Mouse (Mus musculus): ENCODE results near the gene Cacng2. TPM values are rescaled to one million over a fixed set of nuclear protein-coding genes. Genes with fewer than 3 reads are reported as not detected.
A peak's percentile ranks its signal among the peaks of the same experiment; 100 is the strongest.

Gene Cacng2
- polyA plus RNA-seq, 1 experiment from 2014 or later, result 0.56 TPM

- 86% methylated on average over 5 of the region's 5 CpGs for WGBS
- Histone ChIP-seq H3K9me3 (ENCODE audit: control insufficient read depth, low read length) (no peaks in the 10 kb centered on the region), H3K4me3 (ENCODE audit: low read depth, low read length) (no peak overlapping the region), H3K27me3 (ENCODE audit: control insufficient read depth, insufficient read depth, low read length) (no peaks in the 10 kb centered on the region; the same call in 1 of the 2 replicates), H3K4me1 (replicated peaks; ENCODE audit: control insufficient read depth, insufficient read depth, low read length) (no peaks in the 10 kb centered on the region), H3K27ac (ENCODE audit: low read depth, low read length) (no peak overlapping the region), H3K36me3 (ENCODE audit: control insufficient read depth, insufficient read depth, low read length) (no peaks in the 10 kb centered on the region), H3K4me2 (ENCODE audit: low read depth, low read length, severe bottlenecking) (no peak overlapping the region), H3K9ac (ENCODE audit: low read length) (no peak overlapping the region)
- DNase-seq (ENCODE audit: low spot score) (no peak), ATAC-seq (replicated peaks; ENCODE audit: low FRiP score) (no peak)
These were observed 138.6 kb downstream of the Cacng2 start for GRCm38 (mm10) chr15:77981181-77981680.

- no peak overlapping the region for H3K9ac ChIP-seq (ENCODE audit: low read length)
- ATAC-seq (replicated peaks; ENCODE audit: low FRiP score) (no peak), DNase-seq (ENCODE audit: low spot score) (no peak)
- H3K36me3 ChIP-seq (ENCODE audit: control insufficient read depth, insufficient read depth, low read length), result no peaks in the 10 kb centered on the region
- no peak overlapping the region for H3K4me2 ChIP-seq (ENCODE audit: low read depth, low read length, severe bottlenecking)
- 86% methylated on average over 10 of the region's 10 CpGs for WGBS
- H3K27me3 ChIP-seq (ENCODE audit: control insufficient read depth, insufficient read depth, low read length), result no peaks in the 10 kb centered on the region; the same call in 1 of the 2 replicates
- H3K27ac ChIP-seq (ENCODE audit: low read depth, low read length), result no peak overlapping the region
- no peak overlapping the region for H3K4me3 ChIP-seq (ENCODE audit: low read depth, low read length)
- no peaks in the 10 kb centered on the region for H3K9me3 ChIP-seq (ENCODE audit: control insufficient read depth, low read length)
- H3K4me1 ChIP-seq (replicated peaks; ENCODE audit: control insufficient read depth, insufficient read depth, low read length), result no peaks in the 10 kb centered on the region
These were observed 140.4 kb downstream of the Cacng2 start for GRCm38 (mm10) chr15:77979427-77979865.

- DNase-seq (ENCODE audit: low spot score) (no peak), ATAC-seq (replicated peaks; ENCODE audit: low FRiP score) (no peak)
- no peak overlapping the region for H3K4me2 ChIP-seq (ENCODE audit: low read depth, low read length, severe bottlenecking)
- H3K27me3 ChIP-seq (ENCODE audit: control insufficient read depth, insufficient read depth, low read length), result no peaks in the 10 kb centered on the region; the same call in 1 of the 2 replicates
- H3K36me3 ChIP-seq (ENCODE audit: control insufficient read depth, insufficient read depth, low read length), result no peaks in the 10 kb centered on the region
- no peaks in the 10 kb centered on the region for H3K4me1 ChIP-seq (replicated peaks; ENCODE audit: control insufficient read depth, insufficient read depth, low read length)
- H3K9ac ChIP-seq (ENCODE audit: low read length), result no peak overlapping the region
- H3K27ac ChIP-seq (ENCODE audit: low read depth, low read length), result no peak overlapping the region
- WGBS, result 66% methylated on average over 3 of the region's 3 CpGs
- no peaks in the 10 kb centered on the region for H3K9me3 ChIP-seq (ENCODE audit: control insufficient read depth, low read length)
- H3K4me3 ChIP-seq (ENCODE audit: low read depth, low read length), result no peak overlapping the region
These were observed 142.2 kb downstream of the Cacng2 start for GRCm38 (mm10) chr15:77977663-77978062.

GRCm38 (mm10) chr15:77974165-77974841, 145.5 kb downstream of the Cacng2 start:
- no peak overlapping the region for H3K27ac ChIP-seq (ENCODE audit: low read depth, low read length)
- ATAC-seq (replicated peaks; ENCODE audit: low FRiP score) (no peak), DNase-seq (ENCODE audit: low spot score) (no peak)
- peaks cover 2% of the 10 kb centered on the region for H3K4me1 ChIP-seq (replicated peaks; ENCODE audit: control insufficient read depth, insufficient read depth, low read length)
- no peaks in the 10 kb centered on the region for H3K27me3 ChIP-seq (ENCODE audit: control insufficient read depth, insufficient read depth, low read length)
- H3K36me3 ChIP-seq (ENCODE audit: control insufficient read depth, insufficient read depth, low read length), result no peaks in the 10 kb centered on the region
- H3K9me3 ChIP-seq (ENCODE audit: control insufficient read depth, low read length), result no peaks in the 10 kb centered on the region
- H3K4me2 ChIP-seq (ENCODE audit: low read depth, low read length, severe bottlenecking), result no peak overlapping the region
- no peak overlapping the region for H3K9ac ChIP-seq (ENCODE audit: low read length)
- no peak overlapping the region for H3K4me3 ChIP-seq (ENCODE audit: low read depth, low read length)
- 86% methylated on average over 6 of the region's 6 CpGs for WGBS

GRCm38 (mm10) chr15:77970470-77971292, 149.1 kb downstream of the Cacng2 start, which contains the start of gene Eif3d:
Gene Eif3d (minus strand): TSS chr15:77970813.
- Histone ChIP-seq H3K9ac (ENCODE audit: low read length) (peak within 1 kb of the TSS; percentile 97), H3K27ac (ENCODE audit: low read depth, low read length) (peak within 1 kb of the TSS; percentile 99), H3K4me1 (replicated peaks; ENCODE audit: control insufficient read depth, insufficient read depth, low read length) (peaks cover 7% of the 10 kb centered on the region), H3K4me2 (ENCODE audit: low read depth, low read length, severe bottlenecking) (peak within 1 kb of the TSS; percentile 87), H3K27me3 (ENCODE audit: control insufficient read depth, insufficient read depth, low read length) (no peaks in the 10 kb centered on the region), H3K4me3 (ENCODE audit: low read depth, low read length) (peak within 1 kb of the TSS; percentile 95), H3K9me3 (ENCODE audit: control insufficient read depth, low read length) (no peaks in the 10 kb centered on the region), H3K36me3 (ENCODE audit: control insufficient read depth, insufficient read depth, low read length) (peaks cover 12% of the 10 kb centered on the region)
- ATAC-seq (replicated peaks; ENCODE audit: low FRiP score), result peak; percentile 90
- peak; percentile 96 for DNase-seq (ENCODE audit: low spot score)
- under 1% methylated on average over 72 of the region's 72 CpGs for WGBS

- ATAC-seq (replicated peaks; ENCODE audit: low FRiP score), result peak; percentile 20; the same call in 1 of the 2 replicates
- H3K9me3 ChIP-seq (ENCODE audit: control insufficient read depth, low read length), result no peaks in the 10 kb centered on the region
- 3% methylated on average over 15 of the region's 15 CpGs for WGBS
- H3K4me3 ChIP-seq (ENCODE audit: low read depth, low read length), result peak overlapping the region; percentile 95
- H3K36me3 ChIP-seq (ENCODE audit: control insufficient read depth, insufficient read depth, low read length), result peaks cover 18% of the 10 kb centered on the region
- no peaks in the 10 kb centered on the region for H3K27me3 ChIP-seq (ENCODE audit: control insufficient read depth, insufficient read depth, low read length)
- peak overlapping the region; percentile 87 for H3K4me2 ChIP-seq (ENCODE audit: low read depth, low read length, severe bottlenecking)
- peak overlapping the region; percentile 97 for H3K9ac ChIP-seq (ENCODE audit: low read length)
- no peak for DNase-seq (ENCODE audit: low spot score)
- H3K27ac ChIP-seq (ENCODE audit: low read depth, low read length), result peak overlapping the region; percentile 99
- peaks cover 7% of the 10 kb centered on the region for H3K4me1 ChIP-seq (replicated peaks; ENCODE audit: control insufficient read depth, insufficient read depth, low read length)
These were observed 149.8 kb downstream of the Cacng2 start for GRCm38 (mm10) chr15:77969940-77970469.

- H3K4me2 ChIP-seq (ENCODE audit: low read depth, low read length, severe bottlenecking), result no peak overlapping the region
- no peak for ATAC-seq (replicated peaks; ENCODE audit: low FRiP score)
- H3K4me1 ChIP-seq (replicated peaks; ENCODE audit: control insufficient read depth, insufficient read depth, low read length), result peaks cover 7% of the 10 kb centered on the region
- H3K27ac ChIP-seq (ENCODE audit: low read depth, low read length), result no peak overlapping the region
- 82% methylated on average over 9 of the region's 9 CpGs for WGBS
- no peak overlapping the region for H3K9ac ChIP-seq (ENCODE audit: low read length)
- H3K9me3 ChIP-seq (ENCODE audit: control insufficient read depth, low read length), result no peaks in the 10 kb centered on the region
- H3K27me3 ChIP-seq (ENCODE audit: control insufficient read depth, insufficient read depth, low read length), result no peaks in the 10 kb centered on the region
- peaks cover 46% of the 10 kb centered on the region for H3K36me3 ChIP-seq (ENCODE audit: control insufficient read depth, insufficient read depth, low read length)
- no peak for DNase-seq (ENCODE audit: low spot score)
- H3K4me3 ChIP-seq (ENCODE audit: low read depth, low read length), result no peak overlapping the region
These were observed 154.7 kb downstream of the Cacng2 start for GRCm38 (mm10) chr15:77965117-77965528.

GRCm38 (mm10) chr15:77962447-77962846, 157.4 kb downstream of the Cacng2 start:
- Histone ChIP-seq H3K9ac (ENCODE audit: low read length) (no peak overlapping the region), H3K4me2 (ENCODE audit: low read depth, low read length, severe bottlenecking) (no peak overlapping the region), H3K27me3 (ENCODE audit: control insufficient read depth, insufficient read depth, low read length) (no peaks in the 10 kb centered on the region), H3K36me3 (ENCODE audit: control insufficient read depth, insufficient read depth, low read length) (peaks cover 55% of the 10 kb centered on the region), H3K27ac (ENCODE audit: low read depth, low read length) (no peak overlapping the region), H3K9me3 (ENCODE audit: control insufficient read depth, low read length) (no peaks in the 10 kb centered on the region), H3K4me1 (replicated peaks; ENCODE audit: control insufficient read depth, insufficient read depth, low read length) (no peaks in the 10 kb centered on the region), H3K4me3 (ENCODE audit: low read depth, low read length) (no peak overlapping the region)
- ATAC-seq (replicated peaks; ENCODE audit: low FRiP score), result no peak
- DNase-seq (ENCODE audit: low spot score), result no peak
- WGBS, result 96% methylated on average over 5 of the region's 5 CpGs

Measured in forebrain, embryonic 11.5 days (tissue).